Mouse (Mus musculus) embryonic fibroblast, embryonic 13.5 days (primary cell): ENCODE data around the gene Lypd4.

Source experiments
- CTCF ChIP-seq: IDR thresholded peaks from 2 replicates; pipeline ENCODE4 v1.5.1; 2011; ENCODE audit warnings: mild to moderate bottlenecking, control low read depth, low read length, moderate library complexity, borderline replicate concordance; ENCODE audit not compliant: insufficient read depth
- POLR2A ChIP-seq: IDR thresholded peaks from 2 replicates; pipeline ENCODE4 v1.6.1; 2011; ENCODE audit warnings: low read depth, mild to moderate bottlenecking, control low read depth, low read length, moderate library complexity

DNA sequence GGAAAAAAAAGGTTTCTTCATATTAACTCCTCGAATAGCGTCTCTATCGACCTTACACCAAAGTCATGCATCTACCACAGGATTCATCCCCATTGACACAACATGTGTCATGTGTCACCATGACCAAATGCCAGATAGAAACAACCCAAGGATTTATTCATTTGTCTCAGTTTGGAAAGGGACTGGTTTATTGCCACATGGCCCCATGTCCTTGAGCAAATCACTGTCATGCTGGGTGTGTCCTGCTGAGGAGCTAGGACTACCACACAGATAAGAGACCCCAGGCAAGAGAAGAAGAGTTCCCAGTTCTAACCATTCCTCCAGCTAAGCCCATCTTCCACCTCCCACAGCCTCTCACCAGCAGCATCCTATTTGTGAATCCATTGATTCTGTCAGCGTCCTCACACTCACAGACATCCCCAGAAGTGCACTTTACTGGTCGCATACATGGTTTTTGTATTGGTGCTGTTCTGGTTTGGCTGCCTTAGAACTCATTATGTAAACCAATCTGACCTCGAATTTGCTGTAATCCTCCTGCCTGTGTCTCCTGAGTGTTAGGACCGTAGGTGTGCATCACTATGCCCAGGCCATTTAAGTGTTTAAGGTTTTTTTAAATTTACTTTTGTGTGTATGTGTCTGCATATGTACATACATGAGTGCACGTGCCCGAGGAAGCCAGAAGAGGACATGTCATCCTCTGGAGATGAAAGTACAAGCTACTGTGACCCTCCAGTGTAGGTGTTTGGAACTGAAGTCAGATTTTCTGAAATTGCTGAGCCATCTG lies 12.9 kb upstream of the Lypd4 start:
- TF ChIP-seq CTCF (no peak), POLR2A (no peak)
